Mouse (Mus musculus): Measurements from ENCODE around the gene Fjx1. TPM values are rescaled to one million over a fixed set of nuclear protein-coding genes. Genes with fewer than 3 reads are reported as not detected.

Gene Fjx1
- polyA plus RNA-seq, 1 experiment: 1.3 TPM

- WGBS: 39% methylated on average over 4 of the region's 4 CpGs
- no peak overlapping the region for H3K27ac ChIP-seq (ENCODE audit: insufficient read depth, low read depth, low read length)
- no peaks in the 10 kb centered on the region for H3K36me3 ChIP-seq (ENCODE audit: control insufficient read depth, insufficient read depth, low read length)
- no peak overlapping the region for H3K4me3 ChIP-seq (ENCODE audit: low read depth, low read length)
- TF ChIP-seq POLR2A (IDR thresholded peaks at IDR 0.05; ENCODE audit: low read depth, low read length) (no peak), CTCF (IDR thresholded peaks at IDR 0.05; ENCODE audit: extremely low read depth, insufficient read length, insufficient replicate concordance, low read depth, low read length) (no peak)
- no peaks in the 10 kb centered on the region for H3K27me3 ChIP-seq (ENCODE audit: control insufficient read depth, insufficient read depth, low read length)
- no peaks in the 10 kb centered on the region for H3K4me1 ChIP-seq (ENCODE audit: control insufficient read depth, insufficient read depth, insufficient read length, low read length)
These were observed 45.7 kb downstream of the Fjx1 start for GRCm38 (mm10) chr2:102406324-102407304.

- Histone ChIP-seq H3K36me3 (ENCODE audit: control insufficient read depth, insufficient read depth, low read length) (no peaks in the 10 kb centered on the region), H3K27me3 (ENCODE audit: control insufficient read depth, insufficient read depth, low read length) (no peaks in the 10 kb centered on the region), H3K4me1 (ENCODE audit: control insufficient read depth, insufficient read depth, insufficient read length, low read length) (peaks cover 9% of the 10 kb centered on the region), H3K27ac (ENCODE audit: insufficient read depth, low read depth, low read length) (no peak overlapping the region), H3K4me3 (ENCODE audit: low read depth, low read length) (no peak overlapping the region)
- TF ChIP-seq POLR2A (IDR thresholded peaks at IDR 0.05; ENCODE audit: low read depth, low read length) (no peak), CTCF (IDR thresholded peaks at IDR 0.05; ENCODE audit: extremely low read depth, insufficient read length, insufficient replicate concordance, low read depth, low read length) (no peak)
- 90% methylated on average over 5 of the region's 5 CpGs for WGBS
These were observed 48.3 kb downstream of the Fjx1 start for GRCm38 (mm10) chr2:102403982-102404381.

GRCm38 (mm10) chr2:102403306-102403705 lies 49.0 kb downstream of the Fjx1 start:
- no peak overlapping the region for H3K4me3 ChIP-seq (ENCODE audit: low read depth, low read length)
- no peaks in the 10 kb centered on the region for H3K36me3 ChIP-seq (ENCODE audit: control insufficient read depth, insufficient read depth, low read length)
- H3K27me3 ChIP-seq (ENCODE audit: control insufficient read depth, insufficient read depth, low read length): no peaks in the 10 kb centered on the region
- TF ChIP-seq CTCF (IDR thresholded peaks at IDR 0.05; ENCODE audit: extremely low read depth, insufficient read length, insufficient replicate concordance, low read depth, low read length): no peak
- TF ChIP-seq POLR2A (IDR thresholded peaks at IDR 0.05; ENCODE audit: low read depth, low read length): no peak
- H3K4me1 ChIP-seq (ENCODE audit: control insufficient read depth, insufficient read depth, insufficient read length, low read length): peaks cover 9% of the 10 kb centered on the region
- no peak overlapping the region for H3K27ac ChIP-seq (ENCODE audit: insufficient read depth, low read depth, low read length)
- 80% methylated on average over 4 of the region's 4 CpGs for WGBS

- peaks cover 9% of the 10 kb centered on the region for H3K4me1 ChIP-seq (ENCODE audit: control insufficient read depth, insufficient read depth, insufficient read length, low read length)
- no peaks in the 10 kb centered on the region for H3K36me3 ChIP-seq (ENCODE audit: control insufficient read depth, insufficient read depth, low read length)
- no peaks in the 10 kb centered on the region for H3K27me3 ChIP-seq (ENCODE audit: control insufficient read depth, insufficient read depth, low read length)
- H3K4me3 ChIP-seq (ENCODE audit: low read depth, low read length): peak overlapping the region; percentile 73
- TF ChIP-seq POLR2A (IDR thresholded peaks at IDR 0.05; ENCODE audit: low read depth, low read length) (no peak), CTCF (IDR thresholded peaks at IDR 0.05; ENCODE audit: extremely low read depth, insufficient read length, insufficient replicate concordance, low read depth, low read length) (no peak)
- 17% methylated on average over 6 of the region's 6 CpGs for WGBS
- peak overlapping the region; percentile 10 for H3K27ac ChIP-seq (ENCODE audit: insufficient read depth, low read depth, low read length)
These were observed 51.0 kb downstream of the Fjx1 start for GRCm38 (mm10) chr2:102401352-102401692.

GRCm38 (mm10) chr2:102400605-102401351 lies 51.5 kb downstream of the Fjx1 start:
- no peaks in the 10 kb centered on the region for H3K36me3 ChIP-seq (ENCODE audit: control insufficient read depth, insufficient read depth, low read length)
- 3% methylated on average over 94 of the region's 94 CpGs for WGBS
- peak overlapping the region; percentile 10 for H3K27ac ChIP-seq (ENCODE audit: insufficient read depth, low read depth, low read length)
- H3K4me3 ChIP-seq (ENCODE audit: low read depth, low read length): peak overlapping the region; percentile 73
- H3K4me1 ChIP-seq (ENCODE audit: control insufficient read depth, insufficient read depth, insufficient read length, low read length): peaks cover 9% of the 10 kb centered on the region
- 0 out of 2 replicates have a peak, but pooled peaks have one; percentile 13 for TF ChIP-seq POLR2A (IDR thresholded peaks at IDR 0.05; ENCODE audit: low read depth, low read length)
- TF ChIP-seq CTCF (IDR thresholded peaks at IDR 0.05; ENCODE audit: extremely low read depth, insufficient read length, insufficient replicate concordance, low read depth, low read length): no peak
- no peaks in the 10 kb centered on the region for H3K27me3 ChIP-seq (ENCODE audit: control insufficient read depth, insufficient read depth, low read length)

GRCm38 (mm10) chr2:102399864-102400604 lies 52.3 kb downstream of the Fjx1 start:
- no peak for TF ChIP-seq CTCF (IDR thresholded peaks at IDR 0.05; ENCODE audit: extremely low read depth, insufficient read length, insufficient replicate concordance, low read depth, low read length)
- TF ChIP-seq POLR2A (IDR thresholded peaks at IDR 0.05; ENCODE audit: low read depth, low read length): no peak
- no peaks in the 10 kb centered on the region for H3K27me3 ChIP-seq (ENCODE audit: control insufficient read depth, insufficient read depth, low read length)
- 43% methylated on average over 48 of the region's 48 CpGs for WGBS
- H3K4me3 ChIP-seq (ENCODE audit: low read depth, low read length): peak overlapping the region; percentile 73
- no peaks in the 10 kb centered on the region for H3K36me3 ChIP-seq (ENCODE audit: control insufficient read depth, insufficient read depth, low read length)
- no peak overlapping the region for H3K27ac ChIP-seq (ENCODE audit: insufficient read depth, low read depth, low read length)
- H3K4me1 ChIP-seq (ENCODE audit: control insufficient read depth, insufficient read depth, insufficient read length, low read length): peaks cover 9% of the 10 kb centered on the region

Other genes with a start within 250 kb of the Fjx1 start
- 4.1 and 4.2 TPM in 2 replicates for gene Trim44, start 44.7 kb downstream of the Fjx1 start, polyA plus RNA-seq (2012; rRNA removed)
- gene Pamr1, start 97.5 kb upstream of the Fjx1 start, polyA plus RNA-seq (2012; rRNA removed): 2.3 and 4.5 TPM in 2 replicates
- 0.25 and 1.1 TPM in 2 replicates for gene Slc1a2, start 206.2 kb upstream of the Fjx1 start, polyA plus RNA-seq (2012; rRNA removed)